Mouse (Mus musculus) brain, embryonic 14.5 days (tissue): ENCODE results near the gene Dclk1. TPM values are rescaled to one million over a fixed set of nuclear protein-coding genes. Genes with fewer than 3 reads are reported as not detected.
A peak's percentile ranks its signal among the peaks of the same experiment; 100 is the strongest.

Experiments
- DNase-seq: peaks from one replicate; pipeline ENCODE4 v3.0.0-alpha.2; 2011; ENCODE audit warnings: low read depth
- CTCF ChIP-seq: fragments of 200-500 bp; IDR thresholded peaks from 2 replicates; pipeline ENCODE4 v1.5.1; 2012; ENCODE audit warnings: inconsistent platforms, mild to moderate bottlenecking, moderate library complexity, borderline replicate concordance; ENCODE audit not compliant: insufficient read depth, insufficient read length; ENCODE audit errors: extremely low read depth
- POLR2A ChIP-seq: fragments of 200-500 bp; IDR thresholded peaks from 2 replicates; pipeline ENCODE4 v1.6.1; 2012; ENCODE audit warnings: mild to moderate bottlenecking, inconsistent platforms, borderline replicate concordance; ENCODE audit not compliant: poor library complexity, insufficient read depth, insufficient read length, severe bottlenecking; ENCODE audit errors: extremely low read depth
- polyA plus RNA-seq: library from polyadenylated mRNA; depleted of rRNA; stranded (reverse); fragments of >200 nt; gene quantifications from 2 replicates; pipeline ENCODE4 v1.2.3, GENCODE M21; 2012

Dclk1 gene
- polyA plus RNA-seq, 1 experiment, result 175 TPM

GRCm38 (mm10) chr3:55393549-55393948, 151.4 kb downstream of the Dclk1 start:
- TF ChIP-seq POLR2A, result no peak
- no peak for TF ChIP-seq CTCF
- DNase-seq, result no peak

DNA sequence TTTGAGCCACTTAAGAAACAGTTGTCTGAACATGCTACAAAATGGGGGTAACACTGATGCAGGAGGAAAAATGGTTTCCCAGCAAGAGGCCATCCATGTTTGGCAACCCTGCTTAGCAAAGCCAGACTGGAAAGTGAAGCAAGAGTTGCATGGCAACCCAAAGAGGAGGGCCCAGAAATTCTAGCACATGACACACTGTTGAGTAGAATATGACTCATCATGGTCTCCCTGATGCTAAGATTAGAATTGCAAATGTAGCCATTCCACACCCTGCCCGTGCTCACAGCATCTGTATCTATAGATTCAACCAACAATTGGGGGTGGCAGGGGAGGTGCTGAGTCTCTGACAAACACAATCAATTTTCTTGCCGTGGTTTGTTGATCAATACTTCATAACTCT, 154.6 kb downstream of the Dclk1 start:
- no peak for TF ChIP-seq CTCF
- TF ChIP-seq POLR2A, result no peak
- no peak for DNase-seq

DNA sequence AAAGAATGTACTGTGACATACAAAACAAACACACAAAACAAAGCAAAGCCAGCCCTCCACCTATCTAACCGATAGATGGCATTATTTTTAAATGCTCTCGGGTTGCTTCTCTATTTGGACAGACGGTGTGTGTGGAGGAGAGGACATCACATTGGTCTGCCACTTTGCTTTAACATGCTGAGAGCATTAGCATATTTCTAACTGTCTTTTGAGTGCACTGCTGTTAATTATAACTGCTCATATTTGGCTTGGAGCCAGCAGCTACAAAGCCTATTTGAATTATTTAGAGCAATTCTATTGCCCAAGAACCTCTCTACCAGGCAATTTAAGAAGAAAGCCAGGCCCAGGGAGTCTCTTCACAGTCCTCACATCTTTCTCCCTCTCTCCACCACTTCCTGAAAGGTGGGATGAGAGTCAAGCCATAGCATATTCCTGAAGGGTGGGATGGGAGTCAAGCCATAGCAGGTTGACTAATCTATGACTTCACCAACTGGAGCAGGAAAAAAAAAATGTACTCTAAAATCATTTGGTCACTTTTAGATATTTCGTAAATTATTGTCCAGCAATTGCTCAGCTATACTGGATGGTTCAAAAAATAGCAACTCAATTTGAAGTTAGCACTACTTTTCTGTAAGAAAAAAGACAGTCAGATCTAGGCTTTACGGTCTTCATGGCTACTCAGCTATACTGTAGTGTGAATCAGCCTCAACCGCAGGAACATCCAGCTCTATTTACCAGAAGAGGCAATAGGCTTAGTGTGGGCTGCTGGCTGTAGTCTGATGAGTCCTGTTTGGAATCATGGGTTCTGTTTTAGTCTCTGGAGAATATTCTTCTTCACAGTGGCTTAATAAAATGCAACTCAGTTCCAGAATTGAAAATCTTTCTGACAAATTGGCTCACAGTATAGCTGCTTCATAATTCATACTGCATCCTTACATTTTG, 155.9 kb downstream of the Dclk1 start:
- DNase-seq, result peak; percentile 89
- TF ChIP-seq POLR2A (no peak), CTCF (no peak)

DNA sequence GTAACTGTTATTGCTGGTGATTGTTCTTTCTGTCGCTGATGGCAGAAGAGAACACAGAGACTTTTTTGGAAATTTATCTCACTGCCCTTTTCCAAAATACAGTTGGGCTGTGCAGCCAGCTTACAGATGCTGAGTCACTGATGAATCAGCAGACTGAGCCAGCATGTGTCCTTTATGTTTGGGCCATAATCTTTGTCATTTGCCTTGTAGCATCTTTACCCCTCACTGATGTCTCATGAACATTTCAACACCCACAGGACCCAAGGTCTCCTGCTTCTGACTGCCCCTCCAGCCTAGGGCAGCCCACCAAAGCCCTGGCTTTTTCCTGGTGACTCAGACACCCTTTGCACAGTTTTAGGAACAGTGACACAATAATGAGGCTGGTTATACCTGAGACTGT, 159.1 kb downstream of the Dclk1 start:
- no peak for TF ChIP-seq CTCF
- no peak for DNase-seq

- no peak for DNase-seq
- TF ChIP-seq CTCF (no peak), POLR2A (no peak)
These were observed 162.6 kb downstream of the Dclk1 start for GRCm38 (mm10) chr3:55404751-55405150.

GRCm38 (mm10) chr3:55406616-55407015, 164.5 kb downstream of the Dclk1 start:
- no peak for DNase-seq
- TF ChIP-seq POLR2A, result no peak
- no peak for TF ChIP-seq CTCF

GRCm38 (mm10) chr3:55411547-55411946, 169.4 kb downstream of the Dclk1 start:
- peak; percentile 37 for DNase-seq
- TF ChIP-seq CTCF (peak; percentile 16; the same call in 1 of the 2 replicates), POLR2A (no peak)

- DNase-seq, result peak; percentile 90
- TF ChIP-seq POLR2A (no peak), CTCF (no peak)
These were observed 173.4 kb downstream of the Dclk1 start for GRCm38 (mm10) chr3:55415527-55415950.

- DNase-seq, result peak; percentile 23
- TF ChIP-seq CTCF (no peak), POLR2A (no peak)
These were observed 176.7 kb downstream of the Dclk1 start for GRCm38 (mm10) chr3:55418845-55419244.

DNA sequence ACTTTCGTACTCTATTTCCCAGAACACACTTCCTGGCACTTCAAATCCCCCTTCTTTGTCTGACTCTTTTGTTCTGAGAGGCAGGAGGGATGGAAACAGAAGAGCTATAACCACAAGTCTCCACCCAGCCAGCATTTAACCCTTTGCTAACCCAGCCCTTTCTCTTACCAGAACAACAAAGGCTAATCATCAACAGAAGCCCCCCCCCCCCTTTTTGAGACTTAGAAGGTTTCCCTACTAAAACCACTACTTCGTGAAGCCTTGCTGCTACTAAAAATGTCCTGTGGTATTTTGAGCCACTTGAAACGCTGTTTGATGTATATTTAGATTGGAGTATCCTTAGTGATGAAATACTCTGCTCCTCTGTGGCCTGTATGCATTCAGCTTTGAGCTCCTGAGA, 177.2 kb downstream of the Dclk1 start:
- TF ChIP-seq CTCF, result no peak
- TF ChIP-seq POLR2A, result no peak
- DNase-seq, result peak; percentile 66

GRCm38 (mm10) chr3:55420436-55421083, 178.4 kb downstream of the Dclk1 start:
- TF ChIP-seq CTCF, result no peak
- TF ChIP-seq POLR2A, result no peak
- DNase-seq, result no peak
